8 mouse cellular contexts compared by ENCODE assay signal in genomic region chr9:44487441-44487840, GRCm38 (mm10). TPM values are rescaled to one million over a fixed set of nuclear protein-coding genes. Genes with fewer than 3 reads are reported as not detected.
DNase-seq lines count a peak whose midpoint lies in the region; ATAC-seq and TF ChIP-seq lines count a peak whose summit lies in the region.

No protein-coding gene starts in this region.

- H3K36me3 ChIP-seq in intestine, embryonic 14.5 days (ENCODE audit: control insufficient read depth, insufficient read depth, low read length): no peaks in the 10 kb centered on the region
- no peaks in the 10 kb centered on the region for H3K36me3 ChIP-seq in liver, embryonic 13.5 days
- no peaks in the 10 kb centered on the region for H3K36me3 ChIP-seq in neural tube, embryonic 12.5 days

- peaks cover 75% of the 10 kb centered on the region for H3K4me1 ChIP-seq in intestine, embryonic 14.5 days (replicated peaks; ENCODE audit: control insufficient read depth, insufficient read depth, low read length)
- H3K4me1 ChIP-seq in liver, embryonic 13.5 days (replicated peaks): peaks cover 91% of the 10 kb centered on the region
- peaks cover 79% of the 10 kb centered on the region for H3K4me1 ChIP-seq in neural tube, embryonic 12.5 days

- no peak for TF ChIP-seq POLR2A in brain, embryonic 14.5 days (IDR thresholded peaks at IDR 0.05; ENCODE audit: borderline replicate concordance, extremely low read depth, insufficient read depth, insufficient read length, poor library complexity, severe bottlenecking)

- 7% methylated on average over 7 of the region's 7 CpGs for WGBS in intestine, embryonic 14.5 days
- WGBS in liver, embryonic 13.5 days (ENCODE audit: insufficient replicate concordance): 26% methylated on average over 7 of the region's 7 CpGs
- WGBS in neural tube, embryonic 12.5 days: 17% methylated on average over 7 of the region's 7 CpGs

- TF ChIP-seq CTCF in brain, embryonic 14.5 days (IDR thresholded peaks at IDR 0.05; ENCODE audit: borderline replicate concordance, extremely low read depth, insufficient read depth, insufficient read length): no peak

- no peaks in the 10 kb centered on the region for H3K27me3 ChIP-seq in intestine, embryonic 14.5 days (replicated peaks; ENCODE audit: control insufficient read depth, insufficient read depth, low read length)
- H3K27me3 ChIP-seq in liver, embryonic 13.5 days: peaks cover 29% of the 10 kb centered on the region
- no peaks in the 10 kb centered on the region for H3K27me3 ChIP-seq in neural tube, embryonic 12.5 days (replicated peaks)

- peak overlapping the region; percentile 98 for H3K4me3 ChIP-seq in intestine, embryonic 14.5 days (ENCODE audit: low read depth, low read length)
- peak overlapping the region; percentile 31 for H3K4me3 ChIP-seq in liver, embryonic 13.5 days (replicated peaks)
- no peak overlapping the region for H3K4me3 ChIP-seq in neural tube, embryonic 12.5 days

- H3K27ac ChIP-seq in intestine, embryonic 14.5 days (ENCODE audit: low read depth): peak overlapping the region; percentile 86
- peak overlapping the region; percentile 81 for H3K27ac ChIP-seq in liver, embryonic 13.5 days
- H3K27ac ChIP-seq in neural tube, embryonic 12.5 days: no peak overlapping the region

- peak overlapping the region; percentile 8; the same call in 1 of the 2 replicates for H3K9ac ChIP-seq in intestine, embryonic 14.5 days (ENCODE audit: low read length)
- H3K9ac ChIP-seq in liver, embryonic 13.5 days: no peak overlapping the region
- H3K9ac ChIP-seq in neural tube, embryonic 12.5 days: peak overlapping the region; percentile 23; the same call in 1 of the 2 replicates

- peak; percentile 78 for DNase-seq in adipocyte (ENCODE audit: low spot score)
- peak; percentile 62 for DNase-seq in brain, embryonic 14.5 days (ENCODE audit: low read depth)
- DNase-seq in gastrocnemius, postnatal 25 days: peak; percentile 90
- no peak for DNase-seq in intestine, embryonic 14.5 days (ENCODE audit: low spot score)
- no peak for DNase-seq in liver, embryonic 13.5 days
- no peak for DNase-seq in spleen, postnatal 4 days (ENCODE audit: low spot score in 2 of 2)
- no peak for DNase-seq in thymus, postnatal 25 days

- H3K4me2 ChIP-seq in intestine, embryonic 14.5 days (ENCODE audit: low read length): peak overlapping the region; percentile 76
- H3K4me2 ChIP-seq in liver, embryonic 13.5 days: peak overlapping the region; percentile 77
- H3K4me2 ChIP-seq in neural tube, embryonic 12.5 days (replicated peaks): peak overlapping the region; percentile 94

- H3K9me3 ChIP-seq in intestine, embryonic 14.5 days (ENCODE audit: control insufficient read depth, low read length): no peaks in the 10 kb centered on the region
- no peaks in the 10 kb centered on the region for H3K9me3 ChIP-seq in liver, embryonic 13.5 days (replicated peaks)
- H3K9me3 ChIP-seq in neural tube, embryonic 12.5 days: no peaks in the 10 kb centered on the region

- no peak for ATAC-seq in intestine, embryonic 14.5 days (replicated peaks; ENCODE audit: low FRiP score, low TSS enrichment, low read depth)
- ATAC-seq in liver, embryonic 13.5 days (ENCODE audit: low read depth): no peak
- no peak for ATAC-seq in neural tube, embryonic 12.5 days (ENCODE audit: low FRiP score, low read depth)

RNA-seq across cellular contexts. Expression of gene Bcl9l, which starts 4.8 kb away (rescaled TPM):
- 14.4 and 35.5 TPM in 2 replicates for polyA plus RNA-seq in brain, embryonic 14.5 days (2012; rRNA removed)
- 10 to 100 TPM; 33.6 to 40.7 TPM for total RNA-seq in gastrocnemius, postnatal 25 days (2021)
- 10.2 TPM in 2 replicates for polyA plus RNA-seq in intestine, embryonic 14.5 days (2014; fragmentation: Nextera tagmentation; extraction: Ambion mirVana)
- 1.0 and 1.5 TPM in 2 replicates for polyA plus RNA-seq in liver, embryonic 13.5 days (2015; fragmentation: Nextera tagmentation; extraction: Ambion mirVana)
- polyA plus RNA-seq in neural tube, embryonic 12.5 days (2016; fragmentation: Nextera tagmentation; extraction: Ambion mirVana): 9.3 and 10.9 TPM in 2 replicates

RNA-seq across cellular contexts. Expression of gene Upk2, which starts 32.7 kb away (rescaled TPM):
- 0.08 TPM in 1 of 2 replicates, not detected in the other for polyA plus RNA-seq in brain, embryonic 14.5 days (2012; rRNA removed)
- under 1 TPM; 0.32 to 0.43 TPM for total RNA-seq in gastrocnemius, postnatal 25 days (2021)
- 2.1 and 2.3 TPM in 2 replicates for polyA plus RNA-seq in intestine, embryonic 14.5 days (2014; fragmentation: Nextera tagmentation; extraction: Ambion mirVana)
- polyA plus RNA-seq in liver, embryonic 13.5 days (2015; fragmentation: Nextera tagmentation; extraction: Ambion mirVana): not detected in 2 replicates
- 0.35 TPM in 1 of 2 replicates, not detected in the other for polyA plus RNA-seq in neural tube, embryonic 12.5 days (2016; fragmentation: Nextera tagmentation; extraction: Ambion mirVana)

RNA-seq across cellular contexts. Expression of gene Foxr1, which starts 46.5 kb away (rescaled TPM):
- polyA plus RNA-seq in brain, embryonic 14.5 days (2012; rRNA removed): not detected in 2 replicates
- not detected for total RNA-seq in gastrocnemius, postnatal 25 days (2021)
- not detected in 2 replicates for polyA plus RNA-seq in intestine, embryonic 14.5 days (2014; fragmentation: Nextera tagmentation; extraction: Ambion mirVana)
- not detected in 2 replicates for polyA plus RNA-seq in liver, embryonic 13.5 days (2015; fragmentation: Nextera tagmentation; extraction: Ambion mirVana)
- polyA plus RNA-seq in neural tube, embryonic 12.5 days (2016; fragmentation: Nextera tagmentation; extraction: Ambion mirVana): not detected in 2 replicates

Comparison
In these comparisons a context has a peak if more than half of its experiments do, and no peak if none do; other contexts are left out.
1. DNase-seq: peak in adipocyte (single experiment), brain, embryonic 14.5 days (single experiment) and gastrocnemius, postnatal 25 days (single experiment); none in intestine, embryonic 14.5 days (single experiment), liver, embryonic 13.5 days (single experiment), spleen, postnatal 4 days (0 of 2) and thymus, postnatal 25 days (single experiment).
2. Peak in every context shown above with its lines, with median percentiles within 50 percentile points of each other: H3K4me2 ChIP-seq.